8 mouse cellular contexts compared by ENCODE assay signal in genomic region chr4:132274156-132274862, GRCm38 (mm10). TPM values are rescaled to one million over a fixed set of nuclear protein-coding genes. Genes with fewer than 3 reads are reported as not detected.
A peak's percentile ranks its signal among the peaks of the same experiment; 100 is the strongest.
DNase-seq lines count a peak whose midpoint lies in the region; ATAC-seq and TF ChIP-seq lines count a peak whose summit lies in the region.

Gene Taf12 (plus strand): TSS chr4:132274375.

- dilution Hi-C loops in CH12.LX (cut with MboI; ENCODE audit: extremely low pct_ligation_motif_present, extremely low pct_unique_long_range_greater_than_20kb, low sequenced_read_pairs) = no loop called here

- H3K79me2 ChIP-seq in CH12.LX (replicated peaks; ENCODE audit: control insufficient read depth, extremely low read depth, insufficient read depth, poor library complexity, severe bottlenecking) = peaks cover 17% of the 10 kb centered on the region

- TF ChIP-seq EP300 in CH12.LX (IDR thresholded peaks at IDR 0.05; ENCODE audit: low read length) = no peak
- TF ChIP-seq EP300 in liver, postnatal 0 days (IDR thresholded peaks at IDR 0.05; ENCODE audit: low read depth) = no peak; the same call in 1 of the 2 replicates

- no peak for TF ChIP-seq RAD21 in CH12.LX (IDR thresholded peaks at IDR 0.05; ENCODE audit: low read depth, low read length)

- TF ChIP-seq CTCF in CH12.LX (conservative IDR thresholded peaks at IDR 0.05 in 1 of 2, IDR thresholded peaks at IDR 0.05 in 1 of 2; ENCODE audit: low read depth in 2 of 2, low read length in 2 of 2) = no peak
- TF ChIP-seq CTCF in liver, postnatal 0 days (IDR thresholded peaks at IDR 0.05; ENCODE audit: low read depth) = no peak

- no peaks in the 10 kb centered on the region for H3K9me3 ChIP-seq in CH12.LX (replicated peaks; ENCODE audit: low read length)
- no peaks in the 10 kb centered on the region for H3K9me3 ChIP-seq in forebrain, embryonic 12.5 days
- no peaks in the 10 kb centered on the region for H3K9me3 ChIP-seq in liver, postnatal 0 days (ENCODE audit: low read length)
- no peaks in the 10 kb centered on the region for H3K9me3 ChIP-seq in neural tube, embryonic 14.5 days (ENCODE audit: control insufficient read depth, low read length)

- ATAC-seq in forebrain, embryonic 12.5 days (ENCODE audit: low FRiP score) = peak; percentile 91
- peak; percentile 86 for ATAC-seq in liver, postnatal 0 days
- peak; percentile 90 for ATAC-seq in neural tube, embryonic 14.5 days (ENCODE audit: low read depth)

- intact Hi-C loops in heart, postnatal 10 days (cut with DNase I) = loop anchor here (2.0 to 5.0 kb wide), 4 partner anchors 34 to 238 kb away; partner anchors contain the start of genes Phactr4 and Sesn2

- peak within 1 kb of the TSS; percentile 99 for H3K9ac ChIP-seq in CH12.LX (ENCODE audit: insufficient read depth, low read depth)
- H3K9ac ChIP-seq in forebrain, embryonic 12.5 days = peak within 1 kb of the TSS; percentile 84
- peak within 1 kb of the TSS; percentile 91 for H3K9ac ChIP-seq in liver, postnatal 0 days (replicated peaks)
- H3K9ac ChIP-seq in neural tube, embryonic 14.5 days (replicated peaks; ENCODE audit: low read depth, low read length) = peak within 1 kb of the TSS; percentile 80

- no peaks in the 10 kb centered on the region for H3K27me3 ChIP-seq in CH12.LX (replicated peaks)
- no peaks in the 10 kb centered on the region for H3K27me3 ChIP-seq in forebrain, embryonic 12.5 days
- H3K27me3 ChIP-seq in liver, postnatal 0 days (ENCODE audit: insufficient read depth, low read length) = no peaks in the 10 kb centered on the region
- no peaks in the 10 kb centered on the region for H3K27me3 ChIP-seq in neural tube, embryonic 14.5 days (ENCODE audit: control insufficient read depth, insufficient read depth, low read length)

- H3K27ac ChIP-seq in CH12.LX (ENCODE audit: insufficient read depth, low read depth) = peak within 1 kb of the TSS; percentile 72
- H3K27ac ChIP-seq in forebrain, embryonic 12.5 days = peak within 1 kb of the TSS; percentile 92
- peak within 1 kb of the TSS; percentile 96 for H3K27ac ChIP-seq in liver, postnatal 0 days (ENCODE audit: low read depth)
- H3K27ac ChIP-seq in neural tube, embryonic 14.5 days (ENCODE audit: low read depth, low read length) = peak within 1 kb of the TSS; percentile 79

- H3K4me2 ChIP-seq in CH12.LX (ENCODE audit: insufficient read depth, low read depth, poor library complexity, severe bottlenecking) = peak within 1 kb of the TSS; percentile 97
- H3K4me2 ChIP-seq in forebrain, embryonic 12.5 days = peak within 1 kb of the TSS; percentile 91
- peak within 1 kb of the TSS; percentile 78 for H3K4me2 ChIP-seq in liver, postnatal 0 days (ENCODE audit: low read depth, low read length)
- peak within 1 kb of the TSS; percentile 61 for H3K4me2 ChIP-seq in neural tube, embryonic 14.5 days (ENCODE audit: low read depth, low read length)

- DNase-seq in CH12.LX (ENCODE audit: extremely low read depth) = peak; percentile 92
- DNase-seq in c-Kit-positive CD71-positive TER-119-negative erythroid progenitor cells, embryonic 14.5 days (ENCODE audit: low read depth) = peak; percentile 91
- DNase-seq in heart, postnatal 10 days = peak; percentile 95
- peak; percentile 73 for DNase-seq in large intestine, adult 2 months (ENCODE audit: low read depth, low spot score)
- DNase-seq in liver, postnatal 0 days = peak; percentile 96
- DNase-seq in testis, postnatal 10 days (ENCODE audit: low spot score) = peak; percentile 93

- WGBS in forebrain, embryonic 12.5 days = under 1% methylated on average over 48 of the region's 48 CpGs
- WGBS in large intestine, adult 2 months = under 1% methylated on average over 48 of the region's 48 CpGs
- under 1% methylated on average over 48 of the region's 48 CpGs for WGBS in liver, postnatal 0 days (ENCODE audit: insufficient replicate concordance)
- WGBS in neural tube, embryonic 14.5 days = under 1% methylated on average over 43 of the region's 48 CpGs

- in situ Hi-C loops in CH12.LX (cut with MboI; ENCODE audit: low pct_ligation_motif_present, low pct_unique_long_range_greater_than_20kb, low sequenced_read_pairs) = no loop called here

- peak within 1 kb of the TSS; percentile 80 to 96 (median 91) for H3K4me3 ChIP-seq in CH12.LX (replicated peaks in 1 of 3; ENCODE audit: low read depth in 2 of 3, low read length in 2 of 3, poor library complexity in 1 of 3)
- H3K4me3 ChIP-seq in forebrain, embryonic 12.5 days (replicated peaks) = peak within 1 kb of the TSS; percentile 75
- H3K4me3 ChIP-seq in liver, postnatal 0 days (ENCODE audit: low read depth, low read length) = peak within 1 kb of the TSS; percentile 79
- H3K4me3 ChIP-seq in neural tube, embryonic 14.5 days (ENCODE audit: low read depth, low read length) = peak within 1 kb of the TSS; percentile 65

- H3K36me3 ChIP-seq in CH12.LX (replicated peaks in 1 of 2; ENCODE audit: control insufficient read depth in 1 of 2, insufficient read depth in 1 of 2, low read length in 1 of 2) = peaks cover 3 to 14% of the 10 kb centered on the region in 2 experiments
- H3K36me3 ChIP-seq in forebrain, embryonic 12.5 days (replicated peaks) = no peaks in the 10 kb centered on the region
- H3K36me3 ChIP-seq in liver, postnatal 0 days (replicated peaks; ENCODE audit: insufficient read depth, low read length) = no peaks in the 10 kb centered on the region
- no peaks in the 10 kb centered on the region for H3K36me3 ChIP-seq in neural tube, embryonic 14.5 days (ENCODE audit: control insufficient read depth, insufficient read depth, low read length)

- peaks cover 3 to 43% of the 10 kb centered on the region in 2 experiments; a peak in 3 of 4 replicates for H3K4me1 ChIP-seq in CH12.LX (ENCODE audit: control insufficient read depth in 1 of 2, insufficient read depth in 2 of 2)
- H3K4me1 ChIP-seq in forebrain, embryonic 12.5 days = peaks cover 22% of the 10 kb centered on the region
- H3K4me1 ChIP-seq in liver, postnatal 0 days (ENCODE audit: insufficient read depth) = peaks cover 18% of the 10 kb centered on the region
- H3K4me1 ChIP-seq in neural tube, embryonic 14.5 days (ENCODE audit: control insufficient read depth, insufficient read depth, low read length) = peaks cover 4% of the 10 kb centered on the region

- peak; percentile 99 for TF ChIP-seq POLR2A in CH12.LX (IDR thresholded peaks at IDR 0.05; ENCODE audit: low read depth, low read length)

TF ChIP-seq in CH12.LX, 34 proteins besides CTCF, POLR2A, EP300 and RAD21:
- TF ChIP-seq ELF1 (IDR thresholded peaks at IDR 0.05; ENCODE audit: low read depth, low read length) = peak; percentile 100
- TF ChIP-seq UBTF (IDR thresholded peaks at IDR 0.05; ENCODE audit: low read depth, low read length) = no peak
- TF ChIP-seq MXI1 (IDR thresholded peaks at IDR 0.05; ENCODE audit: low read depth, low read length) = peak; percentile 99
- TF ChIP-seq IRF4 (IDR thresholded peaks at IDR 0.05; ENCODE audit: low read depth, low read length) = peak; percentile 35; the same call in 1 of the 2 replicates
- peak; percentile 90 for TF ChIP-seq NRF1 (IDR thresholded peaks at IDR 0.05; ENCODE audit: low read depth, low read length)
- no peak; the same call in 1 of the 2 replicates for TF ChIP-seq BHLHE40 (IDR thresholded peaks at IDR 0.05; ENCODE audit: low read depth, low read length)
- no peak for TF ChIP-seq GABPA (IDR thresholded peaks at IDR 0.05; ENCODE audit: insufficient replicate concordance, low read depth, low read length)
- peak; percentile 89; the same call in 1 of the 2 replicates for TF ChIP-seq POLR2AphosphoS2 (IDR thresholded peaks at IDR 0.05; ENCODE audit: low read depth, low read length)
- TF ChIP-seq KAT2A (IDR thresholded peaks at IDR 0.05; ENCODE audit: insufficient replicate concordance, low read length) = 0 out of 2 replicates have a peak, but pooled peaks have one; percentile 72
- peak; percentile 75 for TF ChIP-seq TBP (conservative IDR thresholded peaks at IDR 0.05; ENCODE audit: low read depth, low read length)
- TF ChIP-seq SIN3A (IDR thresholded peaks at IDR 0.05; ENCODE audit: low read length) = peak; percentile 80
- no peak for TF ChIP-seq ZKSCAN1 (IDR thresholded peaks at IDR 0.05; ENCODE audit: borderline replicate concordance, low read depth, low read length)
- peak; percentile 99 for TF ChIP-seq MYC (IDR thresholded peaks at IDR 0.05; ENCODE audit: low read depth, low read length)
- peak; percentile 99 for TF ChIP-seq MAX (IDR thresholded peaks at IDR 0.05; ENCODE audit: low read length)
- peak; percentile 79 for TF ChIP-seq USF1 (IDR thresholded peaks at IDR 0.05; ENCODE audit: low read depth, low read length)
- peak; percentile 82 for TF ChIP-seq HCFC1 (IDR thresholded peaks at IDR 0.05; ENCODE audit: low read depth, low read length)
- peak; percentile 97 for TF ChIP-seq TCF12 (IDR thresholded peaks at IDR 0.05; ENCODE audit: low read depth, low read length)
- TF ChIP-seq NELFE (IDR thresholded peaks at IDR 0.05; ENCODE audit: low read depth, low read length) = peak; percentile 99
- peak; percentile 88 for TF ChIP-seq ZMIZ1 (IDR thresholded peaks at IDR 0.05; ENCODE audit: low read depth, low read length)

RNA-seq across cellular contexts. Expression of gene Taf12, which starts in this region (rescaled TPM):
- total RNA-seq in CH12.LX (2012; rRNA removed) (29.8 and 40.2 TPM in 2 replicates), CH12.LX (2014; rRNA removed) (74.7 and 86.1 TPM in 2 replicates)
- polyA plus RNA-seq in CH12.LX (2012; ENCODE audit: insufficient read length, low read depth) = 47.8 and 53.5 TPM in 2 replicates
- polyA plus RNA-seq in forebrain, embryonic 12.5 days (2016; fragmentation: Nextera tagmentation; extraction: Ambion mirVana) = 61.0 and 61.2 TPM in 2 replicates
- total RNA-seq in heart, postnatal 10 days (2021) = 10 to 100 TPM; 21.8 to 28.0 TPM
- polyA plus RNA-seq in large intestine, adult 2 months (2012; rRNA removed) = 12.7 and 13.5 TPM in 2 replicates
- 27.8 and 28.2 TPM in 2 replicates for polyA plus RNA-seq in liver, postnatal 0 days (2015; fragmentation: Nextera tagmentation; extraction: Ambion mirVana)
- 39.8 and 40.2 TPM in 2 replicates for polyA plus RNA-seq in neural tube, embryonic 14.5 days (2014; fragmentation: Nextera tagmentation; extraction: Ambion mirVana)

Comparison
In these comparisons a context has a peak if more than half of its experiments do, and no peak if none do; other contexts are left out.
1. Peak in every context shown above with its lines: DNase-seq, ATAC-seq, H3K4me3 ChIP-seq and H3K27ac ChIP-seq.